Mouse (Mus musculus) left cerebral cortex, postnatal 4 days (tissue): ENCODE measurements around the gene Sde2. TPM values are rescaled to one million over a fixed set of nuclear protein-coding genes. Genes with fewer than 3 reads are reported as not detected.
"Not testable (repeated sequence)": the region's sequence is repeated elsewhere in the genome, so short reads cannot be mapped to it uniquely, and the experiment has no call there.

ENCODE experiments used
- DNase-seq: peaks from one replicate; pipeline ENCODE4 v3.0.0-alpha.2; 2022
- intact Hi-C: fragments of 180-260 bp; cut with DNase I; formaldehyde crosslinking; loops from one replicate; pipeline ENCODE4 v1.15.1; 2025
- total RNA-seq, 2 experiments: library from RNA; stranded (reverse); gene quantifications; 2 replicates each; pipeline ENCODE4 v1.2.3; 2021

Gene Sde2
- total RNA-seq, 2 experiments from 2014 or later, result 28.4 to 29.0 TPM

DNA sequence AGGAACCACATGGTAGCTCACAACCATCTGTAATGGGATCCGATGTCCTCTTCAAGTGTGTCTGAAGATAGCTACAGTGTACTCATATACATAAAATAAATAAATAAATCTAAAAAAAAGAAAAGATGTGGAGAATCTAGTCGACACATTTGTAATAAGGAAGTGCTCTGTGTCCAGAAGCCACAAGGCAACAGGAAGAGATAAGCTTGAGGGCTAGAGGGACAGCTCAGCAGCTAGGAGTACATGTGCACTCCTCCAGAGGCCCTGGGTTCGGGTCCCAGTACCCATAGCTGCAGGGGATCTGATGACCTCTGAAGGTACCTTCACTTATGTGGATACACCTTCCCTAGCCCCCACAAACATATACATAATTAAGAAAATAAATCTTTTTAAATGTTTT, 30.8 kb downstream of the Sde2 start:
- DNase-seq, result no peak
- intact Hi-C loops, result no loop called here

- intact Hi-C loops, result no loop called here
- no peak for DNase-seq
Measured at GRCm38 (mm10) chr1:180883731-180884130, 32.8 kb downstream of the Sde2 start.

GRCm38 (mm10) chr1:180884484-180884883, 33.6 kb downstream of the Sde2 start:
- intact Hi-C loops, result no loop called here
- no peak for DNase-seq

- intact Hi-C loops, result no loop called here
- DNase-seq, result peak; percentile 28
Measured at GRCm38 (mm10) chr1:180888556-180889042, 37.7 kb downstream of the Sde2 start.

DNA sequence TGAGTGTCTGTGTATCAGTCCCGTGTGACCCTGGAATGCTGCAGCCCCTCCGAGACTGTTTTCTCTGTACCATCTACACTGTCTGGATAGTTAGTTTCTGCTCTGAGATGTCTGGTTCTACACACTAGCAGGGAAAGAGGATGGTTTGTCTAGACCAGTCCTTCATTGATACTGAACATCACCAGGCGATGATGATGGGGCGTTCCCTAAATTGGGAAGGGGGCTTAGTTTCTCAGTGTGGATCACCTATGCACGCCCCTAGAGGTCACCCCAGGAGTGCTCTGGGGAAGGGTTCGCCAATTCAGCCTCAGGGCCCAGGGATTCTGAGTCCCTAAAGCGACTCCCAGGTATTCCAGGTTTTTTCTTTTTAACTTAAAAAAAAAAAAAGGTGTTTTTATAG, 38.2 kb downstream of the Sde2 start:
- intact Hi-C loops, result no loop called here
- DNase-seq, result no peak

GRCm38 (mm10) chr1:180889841-180890240, 38.9 kb downstream of the Sde2 start:
- no peak for DNase-seq
- intact Hi-C loops, result no loop called here

GRCm38 (mm10) chr1:180892808-180893207, 41.9 kb downstream of the Sde2 start, which contains the start of gene Lefty2:
Gene Lefty2 (plus strand): TSS chr1:180893108.
- no peak for DNase-seq
- intact Hi-C loops, result no loop called here

DNA sequence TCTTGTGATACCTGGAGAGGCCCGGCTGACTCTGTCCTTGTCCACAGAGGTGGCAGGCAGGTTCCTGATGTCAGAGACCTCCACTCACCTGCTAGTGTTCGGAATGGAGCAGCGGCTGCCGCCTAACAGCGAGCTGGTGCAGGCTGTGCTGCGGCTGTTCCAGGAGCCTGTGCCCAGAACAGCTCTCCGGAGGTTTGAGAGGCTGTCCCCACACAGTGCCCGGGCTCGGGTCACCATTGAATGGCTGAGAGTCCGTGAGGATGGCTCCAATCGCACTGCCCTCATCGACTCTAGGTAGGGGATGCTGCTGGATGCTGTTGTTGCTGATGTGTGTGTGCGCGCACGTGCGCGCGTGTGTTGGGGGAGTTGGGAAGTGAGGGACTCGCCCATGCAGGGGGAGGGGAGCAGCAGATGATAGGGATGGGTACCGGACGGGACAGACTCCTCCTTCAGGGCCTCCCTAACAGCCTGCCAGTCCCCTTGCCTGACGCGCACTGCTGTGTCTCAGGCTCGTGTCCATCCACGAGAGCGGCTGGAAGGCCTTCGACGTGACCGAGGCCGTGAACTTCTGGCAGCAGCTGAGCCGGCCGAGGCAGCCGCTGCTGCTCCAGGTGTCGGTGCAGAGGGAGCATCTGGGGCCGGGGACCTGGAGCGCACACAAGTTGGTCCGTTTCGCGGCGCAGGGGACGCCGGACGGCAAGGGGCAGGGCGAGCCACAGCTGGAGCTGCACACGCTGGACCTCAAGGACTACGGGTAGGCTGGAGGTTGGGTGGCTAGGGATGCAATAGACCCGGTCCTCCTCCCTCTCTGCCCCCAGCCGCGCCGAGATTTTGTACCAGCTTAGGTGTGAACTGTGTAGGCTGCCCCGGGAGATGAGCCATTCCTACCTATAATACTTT, 43.4 kb downstream of the Sde2 start:
- DNase-seq, intact Hi-C loops: not testable (repeated sequence)

- DNase-seq, result no peak
- intact Hi-C loops, result loop anchor here (5.0 to 10.0 kb wide), 3 partner anchors 71 to 194 kb away; no protein-coding TSS in a partner anchor
Measured at GRCm38 (mm10) chr1:180901107-180901506, 50.2 kb downstream of the Sde2 start.

- intact Hi-C loops, result loop anchor here (5.0 to 10.0 kb wide), 3 partner anchors 69 to 192 kb away; no protein-coding TSS in a partner anchor
- DNase-seq, result no peak
Measured at GRCm38 (mm10) chr1:180902915-180903314, 52.0 kb downstream of the Sde2 start.

DNA sequence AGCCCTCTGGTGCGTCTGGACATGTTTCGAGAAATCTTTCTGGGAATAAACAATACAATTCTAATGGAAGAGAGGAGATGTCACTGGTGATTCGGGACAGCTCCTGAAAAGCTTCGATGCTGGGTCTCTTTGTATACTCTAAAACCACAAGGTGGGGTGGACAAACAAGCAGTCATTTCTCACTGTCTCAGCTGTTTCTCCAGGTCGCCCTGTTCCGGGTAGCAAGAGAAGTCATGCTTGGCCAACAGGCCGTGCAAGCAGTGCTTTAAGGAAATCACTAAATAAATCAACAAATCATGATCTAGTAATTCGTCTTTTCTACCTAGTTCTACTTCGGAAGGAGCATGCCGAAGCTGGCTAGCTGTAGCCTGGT, 52.7 kb downstream of the Sde2 start:
- intact Hi-C loops, result loop anchor here (5.0 to 10.0 kb wide), 3 partner anchors 69 to 191 kb away; no protein-coding TSS in a partner anchor
- DNase-seq, result no peak

GRCm38 (mm10) chr1:180904039-180904814, 53.3 kb downstream of the Sde2 start, which contains the start of gene Pycr2:
Gene Pycr2 (plus strand): TSS chr1:180904293.
- DNase-seq, result peak; percentile 96
- intact Hi-C loops, result loop anchor here (5.0 to 10.0 kb wide), 3 partner anchors 68 to 191 kb away; no protein-coding TSS in a partner anchor

DNA sequence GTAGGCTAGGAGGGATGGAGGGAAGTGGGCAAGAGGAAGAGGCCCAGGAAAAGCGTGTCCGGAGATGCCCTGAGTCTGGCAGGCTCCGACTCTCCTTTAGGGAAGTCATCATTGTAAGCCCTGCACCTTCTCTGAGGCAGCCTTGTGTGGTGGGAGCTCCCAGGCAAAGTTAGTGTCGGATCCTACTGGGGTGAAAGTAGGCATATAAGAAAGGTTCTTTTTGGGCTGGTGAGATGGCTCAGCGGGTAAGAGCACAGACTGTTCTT, 53.8 kb downstream of the Sde2 start:
- intact Hi-C loops, result loop anchor here (5.0 to 10.0 kb wide), 3 partner anchors 68 to 190 kb away; no protein-coding TSS in a partner anchor
- DNase-seq, result no peak

GRCm38 (mm10) chr1:180905307-180905706, 54.4 kb downstream of the Sde2 start:
- intact Hi-C loops, result loop anchor here (10.0 kb wide), 1 partner anchor 189 kb away; no protein-coding TSS in a partner anchor
- no peak for DNase-seq

GRCm38 (mm10) chr1:180905876-180906275, 54.9 kb downstream of the Sde2 start:
- intact Hi-C loops, result loop anchor here (10.0 kb wide), 1 partner anchor 189 kb away; no protein-coding TSS in a partner anchor
- DNase-seq, result no peak

GRCm38 (mm10) chr1:180906461-180907147, 55.7 kb downstream of the Sde2 start:
- intact Hi-C loops, result loop anchor here (10.0 kb wide), 1 partner anchor 188 kb away; no protein-coding TSS in a partner anchor
- no peak for DNase-seq

GRCm38 (mm10) chr1:180911138-180911537, 60.2 kb downstream of the Sde2 start:
- DNase-seq, result no peak
- intact Hi-C loops, result no loop called here

- intact Hi-C loops, result no loop called here
- DNase-seq, result no peak
Measured at GRCm38 (mm10) chr1:180911653-180912287, 60.8 kb downstream of the Sde2 start.

GRCm38 (mm10) chr1:180912792-180913191, 61.9 kb downstream of the Sde2 start:
- intact Hi-C loops, result no loop called here
- DNase-seq, result no peak

DNA sequence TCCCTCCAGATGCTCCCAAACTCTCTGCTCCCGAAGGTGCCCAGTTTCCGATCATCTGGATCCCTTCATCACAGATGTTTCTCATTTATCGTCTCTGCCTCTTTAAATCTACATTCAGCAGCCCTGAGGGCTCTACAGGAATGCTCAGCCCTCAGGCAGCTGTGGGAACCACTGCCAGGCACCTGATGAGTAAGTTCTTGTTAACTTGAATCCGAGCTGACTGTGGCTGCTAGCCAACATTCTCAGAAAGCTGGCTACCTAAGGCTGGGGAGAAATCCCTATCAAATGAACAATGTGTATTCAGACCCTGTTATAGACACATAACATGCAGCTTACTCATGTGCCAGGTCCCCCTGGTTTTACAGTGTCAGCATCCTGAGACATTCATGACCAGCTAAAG, 62.9 kb downstream of the Sde2 start:
- DNase-seq, result no peak
- intact Hi-C loops, result no loop called here
